Comparison of ENCODE assay signal across 31 mouse cellular contexts in the genomic region with DNA sequence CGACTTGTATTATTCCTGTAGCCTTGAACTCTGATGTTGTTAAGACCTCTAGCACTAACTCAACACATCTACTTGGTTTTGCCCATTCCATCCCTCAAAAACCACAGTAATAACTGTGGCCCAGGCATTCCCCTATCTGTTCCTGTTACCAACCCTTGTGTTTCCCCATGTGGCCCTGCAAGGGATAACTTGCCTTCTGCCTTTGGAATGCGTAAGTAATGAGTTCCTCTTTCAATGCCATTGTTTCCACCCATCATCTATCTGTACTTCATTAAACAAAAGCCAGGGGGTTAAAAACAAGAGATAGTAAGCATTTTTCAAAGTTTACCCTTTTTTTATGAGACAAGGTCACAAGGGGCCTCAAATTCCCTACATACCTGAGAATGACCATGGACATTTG.
DNase-seq lines count a peak whose midpoint lies in the region; ATAC-seq lines count a peak whose summit lies in the region.
"Had no signal": no experiment of that assay in that cellular context is flagged by ENCODE, and none has a peak within 500 bp of the region (broad histone marks: within the 10 kb centered on the region; RNA-seq: fewer than 3 reads in every experiment).

No protein-coding gene starts in this region.

- H3K4me2 ChIP-seq in forebrain, embryonic 15.5 days (replicated peaks): no peak overlapping the region
- H3K4me2 ChIP-seq: embryonic facial prominence, embryonic 13.5 days; forebrain, embryonic 12.5 days; heart, embryonic 11.5 days; hindbrain, embryonic 13.5 days had no signal

- no peaks in the 10 kb centered on the region for H3K9me3 ChIP-seq in heart, embryonic 10.5 days
- H3K9me3 ChIP-seq in forebrain, embryonic 15.5 days: no peaks in the 10 kb centered on the region
- H3K9me3 ChIP-seq: embryonic facial prominence, embryonic 10.5 days; embryonic facial prominence, embryonic 13.5 days; forebrain, embryonic 12.5 days; G1E; hindbrain, embryonic 10.5 days; hindbrain, embryonic 13.5 days had no signal

- H3K36me3 ChIP-seq in heart, embryonic 10.5 days: no peaks in the 10 kb centered on the region
- no peaks in the 10 kb centered on the region for H3K36me3 ChIP-seq in forebrain, embryonic 15.5 days
- H3K36me3 ChIP-seq: embryonic facial prominence, embryonic 10.5 days; embryonic facial prominence, embryonic 13.5 days; forebrain, embryonic 12.5 days; G1E; hindbrain, embryonic 10.5 days; hindbrain, embryonic 13.5 days had no signal

- no peaks in the 10 kb centered on the region for H3K27me3 ChIP-seq in heart, embryonic 10.5 days (ENCODE audit: insufficient read depth, poor library complexity, severe bottlenecking)
- no peaks in the 10 kb centered on the region for H3K27me3 ChIP-seq in forebrain, embryonic 15.5 days
- H3K27me3 ChIP-seq: CH12.LX; embryonic facial prominence, embryonic 13.5 days; forebrain, embryonic 12.5 days; hindbrain, embryonic 13.5 days had no signal

- peak; percentile 1 for DNase-seq in heart, adult 11 months
- DNase-seq in heart, embryonic 10.5 days (ENCODE audit: low spot score): no peak
- DNase-seq in lung, adult 18-20 months: no peak
- DNase-seq: adrenal gland, postnatal 14 days; B cell, adult 2 months; cerebellum, adult 11 months; cerebellum, adult 2 months; cerebellum, adult 9-11 months; cerebellum, postnatal 25 days; embryo, embryonic 11 days; gastrocnemius, postnatal 10 days; gastrocnemius, postnatal 36 days; heart, adult 18-20 months; heart, postnatal 36 days; kidney, adult 18-20 months had no signal

- H3K4me3 ChIP-seq in heart, embryonic 10.5 days: no peak overlapping the region
- no peak overlapping the region for H3K4me3 ChIP-seq in forebrain, embryonic 15.5 days
- H3K4me3 ChIP-seq: embryonic facial prominence, embryonic 10.5 days; embryonic facial prominence, embryonic 13.5 days; erythroblast, embryonic 14.5 days; forebrain, embryonic 12.5 days; hindbrain, embryonic 10.5 days; hindbrain, embryonic 13.5 days had no signal

- H3K4me1 ChIP-seq in heart, embryonic 10.5 days: no peaks in the 10 kb centered on the region
- no peaks in the 10 kb centered on the region for H3K4me1 ChIP-seq in forebrain, embryonic 15.5 days
- H3K4me1 ChIP-seq: embryonic facial prominence, embryonic 10.5 days; embryonic facial prominence, embryonic 13.5 days; forebrain, embryonic 12.5 days; hindbrain, embryonic 10.5 days; hindbrain, embryonic 13.5 days had no signal

- 69% methylated on average over 2 of the region's 2 CpGs for WGBS in heart, embryonic 10.5 days
- 89% methylated on average over 2 of the region's 2 CpGs for WGBS in forebrain, embryonic 15.5 days

- ATAC-seq in common myeloid progenitor, adult 5-6 weeks (replicated peaks; ENCODE audit: low read depth, poor library complexity, severe bottlenecking): peak; percentile 96
- ATAC-seq in megakaryocyte progenitor cell, adult 5-6 weeks (replicated peaks; ENCODE audit: poor library complexity): peak; percentile 85
- no peak for ATAC-seq in forebrain, embryonic 15.5 days (replicated peaks)
- ATAC-seq: forebrain, embryonic 16.5 days; hindbrain, postnatal 0 days; inflammation-experienced regulatory T-cells, adult 6 months; intestine, embryonic 16.5 days had no signal

- no peak overlapping the region for H3K27ac ChIP-seq in heart, embryonic 10.5 days
- H3K27ac ChIP-seq in forebrain, embryonic 15.5 days (replicated peaks): no peak overlapping the region
- H3K27ac ChIP-seq: embryonic facial prominence, embryonic 10.5 days; embryonic facial prominence, embryonic 13.5 days; forebrain, embryonic 12.5 days; hindbrain, embryonic 10.5 days; hindbrain, embryonic 13.5 days; hindbrain, postnatal 0 days had no signal

- no peak overlapping the region for H3K9ac ChIP-seq in forebrain, embryonic 15.5 days (replicated peaks)
- H3K9ac ChIP-seq: embryonic facial prominence, embryonic 13.5 days; forebrain, embryonic 12.5 days; hindbrain, embryonic 13.5 days had no signal
